Mouse (Mus musculus): ENCODE data around the gene Thoc6. TPM values are rescaled to one million over a fixed set of nuclear protein-coding genes. Genes with fewer than 3 reads are reported as not detected.

Gene Thoc6
- polyA plus RNA-seq, 1 experiment from 2014 or later = 37.8 TPM

DNA sequence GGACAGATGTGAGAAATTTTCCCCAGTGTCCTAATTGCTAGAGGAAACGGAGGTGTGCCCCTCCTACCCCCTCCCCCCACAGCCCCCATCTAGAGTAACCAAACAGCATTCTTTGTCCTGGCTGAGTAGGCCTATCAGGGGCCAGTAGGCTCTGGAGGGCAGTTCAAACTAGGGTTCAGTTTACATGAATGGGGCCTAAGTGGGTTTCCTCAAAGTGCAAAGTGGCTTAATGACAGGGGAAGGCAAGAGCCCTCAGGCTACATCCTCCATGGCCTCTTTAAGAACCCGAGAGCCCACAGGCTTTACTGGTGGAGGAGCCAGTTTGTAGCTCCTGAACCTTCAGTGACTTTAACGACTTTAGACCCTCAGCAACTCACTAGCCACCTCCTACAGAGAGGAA is 22.1 kb upstream of the Thoc6 start:
- Histone ChIP-seq H3K4me3 (replicated peaks) (no peak overlapping the region), H3K36me3 (no peaks in the 10 kb centered on the region), H3K9ac (no peak overlapping the region), H3K27me3 (replicated peaks) (peaks cover 13% of the 10 kb centered on the region), H3K4me2 (no peak overlapping the region), H3K4me1 (peaks cover 16% of the 10 kb centered on the region; the same call in 1 of the 2 replicates), H3K27ac (no peak overlapping the region), H3K9me3 (no peaks in the 10 kb centered on the region)
- no peak for ATAC-seq (ENCODE audit: insufficient read depth, low FRiP score, low read depth)
- 17% methylated on average over 3 of the region's 3 CpGs for WGBS

DNA sequence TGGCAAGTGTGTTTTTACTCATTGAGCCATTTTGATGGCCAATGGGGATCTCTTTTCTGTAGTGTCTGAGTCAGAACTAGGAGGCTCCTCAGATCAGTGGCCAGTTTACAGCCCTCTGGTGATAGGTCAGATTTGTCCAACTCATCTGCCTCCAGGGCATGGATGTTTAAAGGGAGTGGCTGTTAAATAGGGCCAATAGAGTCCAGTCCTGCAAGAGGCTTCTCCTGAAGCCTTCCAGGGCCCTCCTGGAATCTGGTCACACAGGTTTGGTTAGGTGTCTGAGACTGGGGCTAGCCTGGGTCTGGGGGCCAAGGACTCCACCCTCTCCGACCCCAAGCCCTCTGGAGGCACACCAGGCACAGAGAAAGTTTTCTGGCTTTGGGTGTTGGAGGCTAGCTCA is 20.8 kb upstream of the Thoc6 start:
- no peak for ATAC-seq (ENCODE audit: insufficient read depth, low FRiP score, low read depth)
- H3K36me3 ChIP-seq = no peaks in the 10 kb centered on the region
- no peak overlapping the region for H3K4me3 ChIP-seq (replicated peaks)
- no peak overlapping the region for H3K9ac ChIP-seq
- no peak overlapping the region for H3K4me2 ChIP-seq
- no peaks in the 10 kb centered on the region for H3K9me3 ChIP-seq
- no peak overlapping the region for H3K27ac ChIP-seq
- 48% methylated on average over 1 of the region's 1 CpGs for WGBS
- H3K4me1 ChIP-seq = peaks cover 13% of the 10 kb centered on the region; the same call in 1 of the 2 replicates
- H3K27me3 ChIP-seq (replicated peaks) = peaks cover 6% of the 10 kb centered on the region; the same call in 1 of the 2 replicates

DNA sequence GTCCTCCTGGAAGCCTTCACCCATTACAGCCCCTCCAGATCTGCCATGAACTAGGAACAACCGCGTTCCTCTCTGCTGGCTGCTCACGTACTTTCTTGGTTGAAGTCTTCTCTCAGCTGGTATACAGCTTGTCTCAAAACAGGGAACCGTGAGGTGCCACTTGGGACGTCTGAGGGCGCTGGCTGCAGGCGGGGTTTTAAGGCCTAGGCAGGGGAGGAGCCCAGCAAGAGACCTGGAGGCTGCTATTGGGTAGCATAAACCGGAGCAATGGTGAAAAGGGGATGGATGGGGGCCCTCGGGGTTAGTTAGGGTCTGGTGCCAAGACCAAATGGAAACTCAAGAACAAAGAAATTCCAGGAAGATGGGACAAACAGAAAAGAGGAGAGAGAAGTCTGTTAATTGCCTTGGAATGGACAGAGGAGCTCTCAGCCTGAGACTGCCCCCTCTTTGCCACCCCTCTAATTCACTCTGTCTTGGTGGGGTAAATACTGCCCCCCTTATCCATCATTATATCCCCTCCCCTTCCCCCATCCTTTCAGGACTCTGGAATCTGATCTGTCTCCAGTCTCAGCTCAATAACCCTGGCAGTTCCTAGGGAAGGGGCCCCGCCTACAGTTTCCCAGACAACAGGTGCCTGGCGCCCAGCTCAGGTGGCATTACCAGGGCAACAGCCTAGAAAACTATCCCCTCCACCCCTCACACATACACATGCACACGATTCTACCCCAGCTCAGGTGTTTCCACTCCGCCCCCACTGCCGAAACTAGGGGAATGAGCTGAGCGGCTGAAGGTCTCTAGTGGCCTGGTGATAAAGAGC is 10.4 kb upstream of the Thoc6 start, which contains the start of gene Cldn9:
TSS of gene Cldn9 (minus strand) at position 171 of the 817 bp plus-strand sequence.
- peaks cover 30% of the 10 kb centered on the region for H3K27me3 ChIP-seq (replicated peaks)
- H3K9me3 ChIP-seq = no peaks in the 10 kb centered on the region
- H3K36me3 ChIP-seq = no peaks in the 10 kb centered on the region
- ATAC-seq (ENCODE audit: insufficient read depth, low FRiP score, low read depth) = peak; percentile 41; the same call in 1 of the 2 replicates
- H3K4me3 ChIP-seq (replicated peaks) = no peak within 1 kb of the TSS
- no peak within 1 kb of the TSS for H3K9ac ChIP-seq
- H3K27ac ChIP-seq = no peak within 1 kb of the TSS
- H3K4me2 ChIP-seq = no peak within 1 kb of the TSS
- peaks cover 30% of the 10 kb centered on the region for H3K4me1 ChIP-seq
- WGBS = 25% methylated on average over 15 of the region's 15 CpGs

DNA sequence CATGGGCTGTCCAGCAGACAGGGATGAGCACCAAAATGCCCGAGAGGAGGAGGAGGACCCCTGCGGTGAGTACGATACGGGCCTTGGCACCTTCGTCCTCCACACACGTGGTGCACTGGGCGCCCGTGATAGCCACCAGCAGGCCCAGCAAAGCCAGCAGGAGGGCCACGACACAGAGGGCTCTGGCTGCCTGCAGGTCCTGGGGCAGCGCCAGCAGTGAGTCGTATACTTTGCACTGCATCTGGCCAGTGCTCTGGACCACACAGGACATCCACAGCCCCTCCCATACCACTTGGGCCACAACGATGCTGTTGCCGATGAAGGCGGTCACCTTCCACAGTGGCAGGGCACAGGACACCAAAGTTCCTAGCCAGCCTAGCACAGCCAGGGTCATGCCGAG is 9.5 kb upstream of the Thoc6 start:
- H3K36me3 ChIP-seq = no peaks in the 10 kb centered on the region
- no peak overlapping the region for H3K4me2 ChIP-seq
- peaks cover 37% of the 10 kb centered on the region for H3K27me3 ChIP-seq (replicated peaks)
- H3K9me3 ChIP-seq = no peaks in the 10 kb centered on the region
- peaks cover 31% of the 10 kb centered on the region for H3K4me1 ChIP-seq
- no peak overlapping the region for H3K27ac ChIP-seq
- ATAC-seq (ENCODE audit: insufficient read depth, low FRiP score, low read depth) = no peak
- WGBS = 28% methylated on average over 15 of the region's 15 CpGs
- no peak overlapping the region for H3K9ac ChIP-seq
- H3K4me3 ChIP-seq (replicated peaks) = no peak overlapping the region

DNA sequence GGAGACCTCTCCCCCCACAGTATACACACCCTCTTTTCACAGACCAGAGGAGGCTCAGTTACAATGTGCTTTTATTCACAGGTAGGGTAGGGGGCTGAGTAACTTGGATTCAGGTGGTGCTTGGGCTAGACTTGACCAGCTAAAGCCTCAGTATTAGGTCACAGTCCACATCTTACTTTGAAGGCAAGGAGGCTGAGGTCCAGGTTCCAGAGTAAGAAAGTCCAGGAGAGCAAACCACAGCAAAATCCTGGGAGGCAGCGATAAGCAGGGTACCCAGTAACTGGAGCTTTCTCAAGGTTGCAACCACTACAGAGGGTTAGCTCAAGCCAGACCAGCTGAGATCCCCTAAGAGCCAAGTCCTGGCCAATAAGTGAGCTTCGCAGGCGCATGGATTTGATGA is 8.8 kb upstream of the Thoc6 start:
- Histone ChIP-seq H3K36me3 (no peaks in the 10 kb centered on the region), H3K4me3 (replicated peaks) (no peak overlapping the region), H3K4me2 (no peak overlapping the region), H3K27ac (no peak overlapping the region), H3K27me3 (replicated peaks) (peaks cover 37% of the 10 kb centered on the region), H3K9me3 (no peaks in the 10 kb centered on the region), H3K4me1 (peaks cover 34% of the 10 kb centered on the region), H3K9ac (no peak overlapping the region)
- WGBS = 64% methylated on average over 3 of the region's 3 CpGs
- ATAC-seq (ENCODE audit: insufficient read depth, low FRiP score, low read depth) = no peak

DNA sequence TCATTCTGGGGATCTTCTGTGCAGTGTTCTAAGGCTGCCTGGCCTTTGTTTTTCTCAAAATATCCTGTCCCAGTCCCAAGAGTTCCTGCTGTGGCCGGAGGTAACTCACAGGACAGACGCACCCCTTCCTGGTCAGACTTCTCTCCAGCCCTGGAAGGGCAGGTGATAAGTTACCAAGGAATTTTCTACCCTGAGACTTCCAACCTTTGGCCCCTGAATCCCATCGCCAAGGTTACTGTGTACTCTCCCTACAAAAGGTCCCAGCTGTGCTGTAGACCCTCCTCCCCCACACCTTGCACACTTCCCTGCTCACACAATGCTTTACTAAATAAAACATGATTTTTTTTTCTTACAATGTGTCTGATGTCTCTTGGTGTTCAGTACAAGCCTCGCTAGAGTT is 8.4 kb upstream of the Thoc6 start:
- WGBS = 37% methylated on average over 4 of the region's 4 CpGs
- Histone ChIP-seq H3K9ac (no peak overlapping the region), H3K36me3 (no peaks in the 10 kb centered on the region), H3K4me2 (0 out of 2 replicates have a peak overlapping the region, but pooled peaks have one; percentile 2), H3K27ac (no peak overlapping the region), H3K9me3 (no peaks in the 10 kb centered on the region), H3K27me3 (replicated peaks) (peaks cover 37% of the 10 kb centered on the region), H3K4me1 (peaks cover 35% of the 10 kb centered on the region), H3K4me3 (replicated peaks) (no peak overlapping the region)
- ATAC-seq (ENCODE audit: insufficient read depth, low FRiP score, low read depth) = no peak

DNA sequence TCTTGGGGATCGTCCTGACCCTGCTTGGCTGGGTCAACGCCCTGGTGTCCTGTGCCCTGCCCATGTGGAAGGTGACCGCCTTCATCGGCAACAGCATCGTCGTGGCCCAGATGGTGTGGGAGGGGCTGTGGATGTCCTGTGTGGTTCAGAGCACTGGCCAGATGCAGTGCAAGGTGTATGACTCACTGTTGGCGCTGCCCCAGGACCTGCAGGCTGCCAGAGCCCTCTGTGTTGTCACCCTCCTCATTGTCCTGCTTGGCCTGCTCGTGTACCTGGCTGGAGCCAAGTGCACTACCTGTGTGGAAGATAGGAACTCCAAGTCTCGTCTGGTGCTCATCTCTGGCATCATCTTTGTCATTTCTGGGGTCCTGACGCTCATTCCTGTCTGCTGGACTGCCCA is 7.4 kb upstream of the Thoc6 start:
- peaks cover 43% of the 10 kb centered on the region for H3K4me1 ChIP-seq
- H3K4me2 ChIP-seq = peak overlapping the region; percentile 42
- ATAC-seq (ENCODE audit: insufficient read depth, low FRiP score, low read depth) = peak; percentile 21; the same call in 1 of the 2 replicates
- peaks cover 37% of the 10 kb centered on the region for H3K27me3 ChIP-seq (replicated peaks)
- no peaks in the 10 kb centered on the region for H3K36me3 ChIP-seq
- H3K27ac ChIP-seq = peak overlapping the region; percentile 19; the same call in 1 of the 2 replicates
- 58% methylated on average over 10 of the region's 10 CpGs for WGBS
- no peak overlapping the region for H3K9ac ChIP-seq
- H3K4me3 ChIP-seq (replicated peaks) = 0 out of 2 replicates have a peak overlapping the region, but pooled peaks have one; percentile 1
- no peaks in the 10 kb centered on the region for H3K9me3 ChIP-seq

DNA sequence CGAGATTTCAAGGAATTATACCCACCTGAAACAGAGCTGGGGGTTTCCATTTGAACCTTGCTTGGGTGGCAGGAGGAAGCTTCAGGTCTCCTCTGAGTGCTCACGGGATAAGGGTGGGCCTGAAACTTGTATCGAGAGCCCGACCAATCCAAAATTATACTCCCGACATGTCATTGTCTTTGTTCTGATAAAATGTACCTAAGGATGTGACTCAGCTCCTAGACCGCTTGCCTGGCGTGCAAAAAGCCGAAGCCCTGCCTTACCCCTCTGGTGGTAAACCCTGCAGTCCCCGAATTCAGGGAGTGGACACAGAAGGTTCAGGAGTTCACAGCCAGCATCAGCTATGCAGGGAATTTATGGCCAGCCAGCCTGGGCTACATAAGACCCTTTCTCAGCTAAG is 6.7 kb upstream of the Thoc6 start:
- no peak for ATAC-seq (ENCODE audit: insufficient read depth, low FRiP score, low read depth)
- H3K9me3 ChIP-seq = no peaks in the 10 kb centered on the region
- no peak overlapping the region for H3K9ac ChIP-seq
- 59% methylated on average over 9 of the region's 9 CpGs for WGBS
- H3K4me3 ChIP-seq (replicated peaks) = peak overlapping the region; percentile 36; the same call in 1 of the 2 replicates
- H3K27ac ChIP-seq = no peak overlapping the region
- peak overlapping the region; percentile 42 for H3K4me2 ChIP-seq
- H3K27me3 ChIP-seq (replicated peaks) = peaks cover 37% of the 10 kb centered on the region
- H3K36me3 ChIP-seq = no peaks in the 10 kb centered on the region
- peaks cover 51% of the 10 kb centered on the region for H3K4me1 ChIP-seq

DNA sequence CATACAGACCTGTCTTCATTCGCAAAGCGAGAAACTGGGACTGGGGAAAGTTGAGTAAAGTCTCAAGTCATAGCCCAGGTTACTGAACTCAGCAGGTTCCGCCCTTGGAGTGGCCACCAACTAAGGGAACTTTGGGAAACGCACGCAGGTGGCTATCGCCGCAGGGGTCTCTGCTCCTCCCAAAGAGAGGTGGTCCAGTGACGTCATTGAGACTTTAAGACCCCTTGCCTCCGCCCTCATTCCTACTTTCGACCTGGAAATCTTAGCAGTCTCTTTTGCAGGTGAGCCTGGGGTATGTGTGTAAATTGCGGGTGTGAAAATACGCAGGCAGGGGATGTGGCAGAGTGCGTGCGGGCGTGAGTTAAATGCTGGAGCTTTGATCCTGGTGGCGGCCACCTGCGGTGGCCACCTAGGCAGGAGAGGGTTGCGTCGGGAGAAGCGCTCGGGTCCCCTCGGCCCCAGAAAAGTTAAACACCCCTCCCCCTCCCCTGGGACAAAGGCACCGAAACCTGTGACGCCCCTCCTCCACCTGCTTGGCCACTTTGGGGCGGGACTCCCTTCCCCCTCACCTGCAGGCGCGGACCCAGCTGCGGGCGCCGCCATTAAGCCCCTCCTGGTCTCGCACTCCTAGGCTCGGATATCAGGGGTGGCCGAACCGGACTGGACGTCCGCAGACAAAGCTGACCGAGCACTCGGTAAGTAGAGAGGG is 5.6 kb upstream of the Thoc6 start, which contains the start of gene Cldn6:
TSS of gene Cldn6 (plus strand) at position 123 of the 709 bp plus-strand sequence.
- no peak within 1 kb of the TSS for H3K9ac ChIP-seq

DNA sequence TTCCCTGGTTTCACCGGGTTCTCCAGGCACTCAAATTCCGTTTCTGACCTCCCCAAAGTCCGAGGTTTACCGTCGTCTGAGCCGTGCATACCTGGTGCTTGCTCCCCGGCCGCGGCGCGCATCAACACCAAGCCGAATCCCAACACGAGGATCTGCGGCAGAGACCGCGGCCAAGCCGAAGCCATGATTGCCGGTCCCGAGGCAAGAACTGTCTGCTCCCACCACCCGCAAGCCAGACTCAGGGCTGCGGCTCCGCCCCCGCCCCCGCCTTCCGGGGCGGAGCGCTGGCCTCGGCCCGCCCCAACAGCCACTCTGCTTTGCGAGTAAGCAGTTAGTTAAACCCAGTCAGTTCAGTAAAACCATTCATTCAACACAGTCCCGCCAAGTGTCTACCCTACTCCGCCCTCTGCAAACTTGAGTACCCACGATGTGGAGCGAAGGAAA is 3.6 kb upstream of the Thoc6 start, which contains the start of gene Tnfrsf12a:
TSS of gene Tnfrsf12a (minus strand) at position 233 of the 444 bp plus-strand sequence.
- Histone ChIP-seq H3K4me1 (peaks cover 56% of the 10 kb centered on the region), H3K36me3 (no peaks in the 10 kb centered on the region), H3K4me2 (peak within 1 kb of the TSS; percentile 96), H3K27me3 (replicated peaks) (peaks cover 26% of the 10 kb centered on the region), H3K9me3 (no peaks in the 10 kb centered on the region), H3K9ac (peak within 1 kb of the TSS; percentile 44; the same call in 1 of the 2 replicates), H3K4me3 (replicated peaks) (peak within 1 kb of the TSS; percentile 69), H3K27ac (peak within 1 kb of the TSS; percentile 83)
- under 1% methylated on average over 34 of the region's 34 CpGs for WGBS
- peak; percentile 54 for ATAC-seq (ENCODE audit: insufficient read depth, low FRiP score, low read depth)

More for the DNA sequence above, 5.6 kb upstream of the Thoc6 start, which contains the start of gene Cldn6:
- Histone ChIP-seq H3K4me2 (peak within 1 kb of the TSS; percentile 42), H3K4me3 (replicated peaks) (peak within 1 kb of the TSS; percentile 36), H3K27ac (peak within 1 kb of the TSS; percentile 64), H3K36me3 (no peaks in the 10 kb centered on the region), H3K4me1 (peaks cover 59% of the 10 kb centered on the region), H3K27me3 (replicated peaks) (peaks cover 37% of the 10 kb centered on the region), H3K9me3 (no peaks in the 10 kb centered on the region)
- 3% methylated on average over 38 of the region's 38 CpGs for WGBS
- no peak for ATAC-seq (ENCODE audit: insufficient read depth, low FRiP score, low read depth)

DNA sequence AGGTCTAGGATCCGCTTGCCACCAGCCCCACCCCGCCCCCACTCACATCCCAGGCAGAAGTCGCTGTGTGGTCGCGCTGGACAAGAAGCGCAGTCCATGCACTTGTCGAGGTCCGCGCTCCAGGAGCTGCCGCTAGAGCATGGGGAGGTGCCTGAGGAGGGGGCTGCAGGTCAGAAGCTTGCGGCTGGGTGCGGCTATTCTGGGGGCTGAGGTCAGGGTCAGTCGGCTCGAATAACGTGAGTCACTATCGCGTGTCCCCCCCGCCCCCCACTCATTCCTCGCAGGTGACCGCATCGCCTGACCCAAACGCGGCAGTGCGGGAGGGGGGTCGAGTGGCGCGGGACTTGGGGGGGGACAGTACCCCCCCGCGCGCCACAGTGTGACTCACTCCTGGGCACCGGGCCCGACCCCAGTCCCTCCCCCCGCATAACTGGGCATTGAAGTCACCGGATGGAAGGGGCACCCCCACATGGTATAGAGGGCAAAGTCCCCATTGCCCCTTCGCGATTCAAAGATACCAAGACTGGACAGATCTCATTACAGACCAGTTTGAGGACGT is 2.9 kb upstream of the Thoc6 start:
- H3K36me3 ChIP-seq = no peaks in the 10 kb centered on the region
- H3K9ac ChIP-seq = no peak overlapping the region; the same call in 1 of the 2 replicates
- H3K4me3 ChIP-seq (replicated peaks) = peak overlapping the region; percentile 69
- H3K9me3 ChIP-seq = no peaks in the 10 kb centered on the region
- H3K4me2 ChIP-seq = peak overlapping the region; percentile 96
- ATAC-seq (ENCODE audit: insufficient read depth, low FRiP score, low read depth) = no peak
- peak overlapping the region; percentile 83 for H3K27ac ChIP-seq
- peaks cover 21% of the 10 kb centered on the region for H3K27me3 ChIP-seq (replicated peaks)
- peaks cover 51% of the 10 kb centered on the region for H3K4me1 ChIP-seq
- under 1% methylated on average over 37 of the region's 37 CpGs for WGBS

Measured in stomach, embryonic 15.5 days (tissue).